Mouse (Mus musculus) common myeloid progenitor, adult 5-6 weeks (primary cell): ENCODE data around the gene Mast4. TPM values are rescaled to one million over a fixed set of nuclear protein-coding genes. Genes with fewer than 3 reads are reported as not detected.

Experiments used
- ATAC-seq: replicated peaks from 2 replicates; pipeline ENCODE4 v1.8.0; 2016; ENCODE audit warnings: low read depth, mild to moderate bottlenecking, moderate TSS enrichment, inconsistent platforms; ENCODE audit not compliant: poor library complexity, severe bottlenecking
- total RNA-seq: library from RNA; stranded (forward); fragments of 200-1000, 187-1606 nt; gene quantifications from 2 replicates; pipeline ENCODE4 v1.2.3, GENCODE M21; 2017

Gene Mast4
- total RNA-seq, 1 experiment from 2014 or later = 19.1 TPM

GRCm38 (mm10) chr13:103005227-103005626, 329.1 kb downstream of the Mast4 start:
- no peak for ATAC-seq

- no peak for ATAC-seq
These were observed 332.5 kb downstream of the Mast4 start for GRCm38 (mm10) chr13:103001831-103002230.

GRCm38 (mm10) chr13:103000891-103001290, 333.4 kb downstream of the Mast4 start:
- no peak for ATAC-seq

- no peak for ATAC-seq
These were observed 340.2 kb downstream of the Mast4 start for GRCm38 (mm10) chr13:102994098-102994497.

- no peak for ATAC-seq
These were observed 341.4 kb downstream of the Mast4 start for GRCm38 (mm10) chr13:102992680-102993423.

GRCm38 (mm10) chr13:102991928-102992327, 342.4 kb downstream of the Mast4 start:
- ATAC-seq = no peak

- ATAC-seq = no peak
These were observed 343.1 kb downstream of the Mast4 start for GRCm38 (mm10) chr13:102991196-102991595.

- ATAC-seq = no peak
These were observed 344.2 kb downstream of the Mast4 start for GRCm38 (mm10) chr13:102990085-102990484.

GRCm38 (mm10) chr13:102989616-102990015, 344.7 kb downstream of the Mast4 start:
- no peak for ATAC-seq

GRCm38 (mm10) chr13:102988976-102989375, 345.3 kb downstream of the Mast4 start:
- no peak for ATAC-seq

- no peak for ATAC-seq
These were observed 345.9 kb downstream of the Mast4 start for GRCm38 (mm10) chr13:102988251-102988895.

- ATAC-seq = no peak
These were observed 349.7 kb downstream of the Mast4 start for GRCm38 (mm10) chr13:102984550-102984949.

- ATAC-seq = no peak
These were observed 360.4 kb downstream of the Mast4 start for GRCm38 (mm10) chr13:102973853-102974252.

GRCm38 (mm10) chr13:102963471-102963870, 370.8 kb downstream of the Mast4 start:
- ATAC-seq = no peak

GRCm38 (mm10) chr13:102958273-102959270, 375.7 kb downstream of the Mast4 start:
- no peak for ATAC-seq

- no peak for ATAC-seq
These were observed 376.6 kb downstream of the Mast4 start for GRCm38 (mm10) chr13:102957508-102958272.

- no peak for ATAC-seq
These were observed 378.8 kb downstream of the Mast4 start for GRCm38 (mm10) chr13:102955506-102955905.

GRCm38 (mm10) chr13:102949756-102950155, 384.5 kb downstream of the Mast4 start:
- ATAC-seq = no peak

- ATAC-seq = no peak
These were observed 385.3 kb downstream of the Mast4 start for GRCm38 (mm10) chr13:102948966-102949365.

GRCm38 (mm10) chr13:102947546-102947945, 386.8 kb downstream of the Mast4 start:
- ATAC-seq = no peak
